Mouse (Mus musculus) MEL (cell line): ENCODE results near the gene Ppp2r5d. TPM values are rescaled to one million over a fixed set of nuclear protein-coding genes. Genes with fewer than 3 reads are reported as not detected.

Experiments
- DNase-seq: peaks from one replicate; pipeline ENCODE4 v3.0.0; 2011; ENCODE audit warnings: low read depth, low spot score
- H3K27ac ChIP-seq: 2 replicates; pipeline ENCODE4 v1.5.1; 2012; ENCODE audit warnings: low read depth, mild to moderate bottlenecking, control low read depth, low read length, moderate library complexity; ENCODE audit not compliant: control insufficient read depth
- H3K27me3 ChIP-seq, 2 experiments: fragments of 150-350 bp in 1 of 2; sonication (generic) in 1 of 2; 2 replicates each; pipeline ENCODE4 v1.6.1; 2012; ENCODE audit warnings: low read length in 2 of 2, mild to moderate bottlenecking in 2 of 2, improper control_type of control experiment in 1 of 2, moderate library complexity in 1 of 2; ENCODE audit not compliant: insufficient read depth in 2 of 2, control insufficient read depth in 1 of 2
- H3K36me3 ChIP-seq, 2 experiments: 2 replicates each; pipeline ENCODE4 v1.6.1; 2012 to 2014; ENCODE audit warnings: low read length in 2 of 2, improper control_type of control experiment in 1 of 2, inconsistent platforms in 1 of 2, mild to moderate bottlenecking in 1 of 2; ENCODE audit not compliant: insufficient read depth in 2 of 2, control insufficient read depth in 1 of 2
- H3K4me1 ChIP-seq, 2 experiments: fragments of 150-350 bp in 1 of 2; sonication (generic) in 1 of 2; 2 replicates each; pipeline ENCODE4 v1.6.1; 2012; ENCODE audit warnings: low read length in 2 of 2, improper control_type of control experiment in 1 of 2, mild to moderate bottlenecking in 1 of 2; ENCODE audit not compliant: insufficient read depth in 2 of 2, control insufficient read depth in 1 of 2
- H3K4me3 ChIP-seq, 2 experiments: fragments of 150-350 bp in 1 of 2; sonication (generic) in 1 of 2; 2 replicates each; pipeline ENCODE4 v1.5.1; 2012; ENCODE audit warnings: low read depth in 2 of 2, low read length in 2 of 2, mild to moderate bottlenecking in 2 of 2, moderate library complexity in 2 of 2, control low read depth in 1 of 2, improper control_type of control experiment in 1 of 2; ENCODE audit not compliant: control insufficient read depth in 1 of 2, insufficient read depth in 1 of 2
- H3K79me2 ChIP-seq: 2 replicates; pipeline ENCODE4 v1.6.1; 2012; ENCODE audit warnings: mild to moderate bottlenecking, low read length, moderate library complexity; ENCODE audit not compliant: control insufficient read depth, poor library complexity, insufficient read depth
- H3K9ac ChIP-seq: 2 replicates; pipeline ENCODE4 v1.6.1; 2012; ENCODE audit warnings: low read depth, mild to moderate bottlenecking, control low read depth, low read length, moderate library complexity; ENCODE audit not compliant: control insufficient read depth, poor library complexity, severe bottlenecking
- H3K9me3 ChIP-seq: fragments of 150-350 bp; sonication (generic); replicated peaks from 2 replicates; pipeline ENCODE4 v1.6.1; 2012; ENCODE audit warnings: mild to moderate bottlenecking, low read length, improper control_type of control experiment, moderate library complexity; ENCODE audit not compliant: insufficient read depth
- BHLHE40 ChIP-seq: IDR thresholded peaks from 2 replicates; pipeline ENCODE4 v1.6.1; 2012; ENCODE audit warnings: low read depth, mild to moderate bottlenecking, inconsistent platforms, low read length, improper control_type of control experiment, borderline replicate concordance
- CHD1 ChIP-seq: IDR thresholded peaks from 2 replicates; pipeline ENCODE4 v1.6.1; 2012; ENCODE audit warnings: low read depth, mild to moderate bottlenecking, inconsistent platforms, low read length, improper control_type of control experiment
- CHD2 ChIP-seq: IDR thresholded peaks from 2 replicates; pipeline ENCODE4 v1.6.1; 2011; ENCODE audit warnings: low read length, improper control_type of control experiment
- CTCF ChIP-seq, 3 experiments: IDR thresholded peaks in 2 of 3; conservative IDR thresholded peaks in 1 of 3; 2 replicates each; pipeline ENCODE4 v1.5.1; 2011 to 2012; ENCODE audit warnings: low read length in 3 of 3, low read depth in 2 of 3, mild to moderate bottlenecking in 2 of 3, improper control_type of control experiment in 1 of 3, inconsistent platforms in 1 of 3, mixed read lengths in 1 of 3, moderate library complexity in 1 of 3; ENCODE audit not compliant: control insufficient read depth in 1 of 3, insufficient read depth in 1 of 3, poor library complexity in 1 of 3, severe bottlenecking in 1 of 3
- E2F4 ChIP-seq: IDR thresholded peaks from 2 replicates; pipeline ENCODE4 v1.6.1; 2011; ENCODE audit warnings: low read depth, low read length, improper control_type of control experiment, borderline replicate concordance
- ELF1 ChIP-seq: IDR thresholded peaks from 2 replicates; pipeline ENCODE4 v1.6.1; 2014; ENCODE audit warnings: low read depth, mild to moderate bottlenecking, inconsistent platforms, low read length, improper control_type of control experiment, moderate library complexity
- ETS1 ChIP-seq: IDR thresholded peaks from 2 replicates; pipeline ENCODE4 v1.6.1; 2012; ENCODE audit warnings: low read depth, mild to moderate bottlenecking, inconsistent platforms, low read length, improper control_type of control experiment, moderate library complexity
- GABPA ChIP-seq: IDR thresholded peaks from 2 replicates; pipeline ENCODE4 v1.6.1; 2012; ENCODE audit warnings: low read depth, mild to moderate bottlenecking, inconsistent platforms, low read length, improper control_type of control experiment, moderate library complexity
- GATA1 ChIP-seq: IDR thresholded peaks from 2 replicates; pipeline ENCODE4 v1.6.1; 2011; ENCODE audit warnings: low read depth, low read length, improper control_type of control experiment
- HCFC1 ChIP-seq: IDR thresholded peaks from 2 replicates; pipeline ENCODE4 v1.6.1; 2012; ENCODE audit warnings: low read depth, mild to moderate bottlenecking, inconsistent platforms, low read length, improper control_type of control experiment, moderate library complexity
- JUND ChIP-seq: IDR thresholded peaks from 2 replicates; pipeline ENCODE4 v1.6.1; 2011; ENCODE audit warnings: low read depth, mild to moderate bottlenecking, improper control_type of control experiment, low read length
- KAT2A ChIP-seq: conservative IDR thresholded peaks from 2 replicates; pipeline ENCODE4 v1.6.1; 2012; ENCODE audit warnings: low read depth, low read length, improper control_type of control experiment, inconsistent platforms
- MAFK ChIP-seq: IDR thresholded peaks from 2 replicates; pipeline ENCODE4 v1.6.1; 2011; ENCODE audit warnings: low read depth, mild to moderate bottlenecking, low read length, improper control_type of control experiment, borderline replicate concordance
- MAX ChIP-seq: IDR thresholded peaks from 2 replicates; pipeline ENCODE4 v1.6.1; 2011; ENCODE audit warnings: low read length, improper control_type of control experiment
- MAZ ChIP-seq: IDR thresholded peaks from 2 replicates; pipeline ENCODE4 v1.6.1; 2012; ENCODE audit warnings: low read depth, mild to moderate bottlenecking, inconsistent platforms, low read length, improper control_type of control experiment
- MEF2A ChIP-seq: IDR thresholded peaks from 2 replicates; pipeline ENCODE4 v1.6.1; 2014; ENCODE audit warnings: low read depth, mild to moderate bottlenecking, inconsistent platforms, low read length, improper control_type of control experiment; ENCODE audit not compliant: poor library complexity, insufficient replicate concordance, severe bottlenecking; ENCODE audit errors: extremely low read depth
- MXI1 ChIP-seq: IDR thresholded peaks from 2 replicates; pipeline ENCODE4 v1.6.1; 2011; ENCODE audit warnings: mild to moderate bottlenecking, low read depth, low read length, improper control_type of control experiment
- MYB ChIP-seq: IDR thresholded peaks from 2 replicates; pipeline ENCODE4 v1.6.1; 2011; ENCODE audit warnings: mild to moderate bottlenecking, low read depth, low read length, improper control_type of control experiment
- MYC ChIP-seq: IDR thresholded peaks from 2 replicates; pipeline ENCODE4 v1.6.1; 2011; ENCODE audit warnings: low read depth, mild to moderate bottlenecking, low read length, improper control_type of control experiment, moderate library complexity
- POLR2A ChIP-seq, 2 experiments: IDR thresholded peaks; 2 replicates each; pipeline ENCODE4 v1.6.1; 2011 to 2012; ENCODE audit warnings: low read length in 2 of 2, mild to moderate bottlenecking in 2 of 2, control low read depth in 1 of 2, improper control_type of control experiment in 1 of 2, low read depth in 1 of 2, moderate library complexity in 1 of 2; ENCODE audit not compliant: control insufficient read depth in 1 of 2, insufficient read depth in 1 of 2, poor library complexity in 1 of 2
- POLR2AphosphoS2 ChIP-seq: IDR thresholded peaks from 2 replicates; pipeline ENCODE4 v1.6.1; 2011; ENCODE audit warnings: low read length, improper control_type of control experiment
- POLR2AphosphoS5 ChIP-seq: IDR thresholded peaks from 2 replicates; pipeline ENCODE4 v1.6.1; 2012; ENCODE audit warnings: low read depth, borderline replicate concordance, mild to moderate bottlenecking, inconsistent platforms, low read length, moderate library complexity, mixed read lengths
- RAD21 ChIP-seq: IDR thresholded peaks from 2 replicates; pipeline ENCODE4 v1.6.1; 2011; ENCODE audit warnings: mild to moderate bottlenecking, low read depth, low read length, improper control_type of control experiment
- RCOR1 ChIP-seq: IDR thresholded peaks from 2 replicates; pipeline ENCODE4 v1.6.1; 2012; ENCODE audit warnings: low read depth, mild to moderate bottlenecking, inconsistent platforms, low read length, improper control_type of control experiment
- SIN3A ChIP-seq: IDR thresholded peaks from 2 replicates; pipeline ENCODE4 v1.6.1; 2012; ENCODE audit warnings: low read length, improper control_type of control experiment, inconsistent platforms
- UBTF ChIP-seq: IDR thresholded peaks from 2 replicates; pipeline ENCODE4 v1.6.1; 2012; ENCODE audit warnings: low read depth, mild to moderate bottlenecking, inconsistent platforms, low read length, improper control_type of control experiment, moderate library complexity, borderline replicate concordance; ENCODE audit not compliant: insufficient read depth
- USF1 ChIP-seq: IDR thresholded peaks from 2 replicates; pipeline ENCODE4 v1.6.1; 2014; ENCODE audit warnings: low read depth, mild to moderate bottlenecking, inconsistent platforms, low read length, improper control_type of control experiment, moderate library complexity
- ZC3H11A ChIP-seq: IDR thresholded peaks from 2 replicates; pipeline ENCODE4 v1.6.1; 2012; ENCODE audit warnings: low read depth, mild to moderate bottlenecking, inconsistent platforms, low read length, improper control_type of control experiment
- ZMIZ1 ChIP-seq: IDR thresholded peaks from 2 replicates; pipeline ENCODE4 v1.6.1; 2012; ENCODE audit warnings: low read depth, mild to moderate bottlenecking, inconsistent platforms, low read length, improper control_type of control experiment, moderate library complexity
- ZNF384 ChIP-seq: IDR thresholded peaks from 2 replicates; pipeline ENCODE4 v1.6.1; 2012; ENCODE audit warnings: low read depth, mild to moderate bottlenecking, inconsistent platforms, low read length, improper control_type of control experiment
- polyA plus RNA-seq, 2 experiments: library from polyadenylated mRNA; stranded (reverse) in 1 of 2; unstranded in 1 of 2; fragments of >175 nt in 1 of 2; fragments of >200 nt in 1 of 2; gene quantifications; 2 replicates each; pipeline versions ENCODE4 v1.2.1 to v1.2.4; 2012; ENCODE audit warnings: low replicate concordance in 2 of 2, low read depth in 1 of 2; ENCODE audit not compliant: insufficient read length in 2 of 2, insufficient read depth in 1 of 2, missing spikeins in 1 of 2
- total RNA-seq: library from RNA; depleted of rRNA; stranded (reverse); fragments of 300-350 nt; gene quantifications from 2 replicates; pipeline ENCODE4 v1.2.3, GENCODE M21; 2012

Gene Ppp2r5d
- total and polyA plus RNA-seq, 3 experiments = 47.6 to 82.9 (median 80.4) TPM

DNA sequence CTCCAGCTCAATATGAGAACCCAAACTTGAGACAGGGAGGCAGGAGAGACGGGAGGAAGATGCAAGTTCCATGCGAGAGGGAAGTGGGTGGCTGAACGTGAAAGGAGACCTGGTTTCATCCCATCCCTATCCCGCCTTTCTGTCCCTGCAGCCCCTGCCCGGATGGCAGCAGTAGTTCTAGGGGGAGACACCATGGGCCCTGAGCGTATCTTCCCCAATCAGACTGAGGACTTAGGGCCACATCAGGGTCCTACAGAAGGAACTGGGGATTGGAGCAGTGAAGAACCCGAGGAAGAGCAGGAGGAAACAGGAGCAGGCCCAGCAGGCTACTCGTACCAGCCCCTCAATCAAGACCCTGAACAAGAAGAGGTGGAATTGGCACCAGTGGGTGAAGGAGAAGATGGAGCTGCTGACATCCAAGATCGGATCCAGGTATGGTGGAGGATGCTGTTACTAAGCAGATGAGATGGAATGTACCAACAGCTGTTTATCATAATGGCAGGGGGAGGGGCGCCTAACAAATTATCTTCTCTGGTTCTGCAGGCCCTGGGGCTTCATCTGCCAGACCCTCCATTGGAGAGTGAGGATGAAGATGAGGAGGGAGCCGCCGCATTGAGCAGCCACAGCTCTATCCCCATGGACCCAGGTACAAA, 23.3 kb downstream of the Ppp2r5d start:
- Histone ChIP-seq H3K36me3 (peaks cover 0 to 13% of the 10 kb centered on the region in 2 experiments; a peak in 2 of 4 replicates), H3K27ac (peak overlapping the region; percentile 26; the same call in 1 of the 2 replicates), H3K9me3 (no peaks in the 10 kb centered on the region), H3K27me3 (no peaks in the 10 kb centered on the region), H3K79me2 (peaks cover 35% of the 10 kb centered on the region), H3K9ac (peak overlapping the region; percentile 78), H3K4me3 (peak overlapping the region; percentile 73 to 76), H3K4me1 (peaks cover 2 to 9% of the 10 kb centered on the region in 2 experiments; a peak in 3 of 4 replicates)
- DNase-seq = no peak
- TF ChIP-seq CHD1 (no peak), ELF1 (no peak), ZMIZ1 (no peak)

DNA sequence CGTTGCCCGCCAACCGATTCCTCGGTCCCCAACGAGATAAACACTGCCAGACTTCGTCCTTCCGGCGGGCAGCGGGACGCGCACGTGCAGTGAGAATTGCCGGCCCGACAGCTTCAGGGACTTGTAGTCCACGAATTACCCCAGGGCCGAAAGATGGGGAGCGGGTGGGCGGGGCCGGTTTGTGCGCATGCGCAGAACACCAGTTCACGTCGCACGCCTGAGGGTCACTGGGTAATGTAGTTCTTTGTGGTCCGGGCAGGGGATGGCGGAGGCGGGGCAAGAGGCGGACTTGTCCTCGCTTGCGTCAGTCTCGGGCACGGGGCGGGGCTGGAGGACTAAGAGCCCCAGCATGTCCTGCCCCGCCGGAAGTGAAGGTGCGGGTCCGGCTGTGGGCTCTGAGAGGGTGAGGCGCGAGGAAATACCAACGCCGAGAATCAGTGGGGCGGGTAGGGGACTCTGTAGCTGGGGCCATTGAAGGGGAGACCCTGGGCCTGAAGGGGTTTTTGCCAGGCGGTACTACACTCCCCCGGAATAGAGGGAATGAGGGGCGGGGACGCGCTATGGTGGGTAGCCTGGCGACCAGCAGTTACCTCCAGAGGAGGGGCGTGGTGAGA, 24.0 kb downstream of the Ppp2r5d start, which contains the start of gene Klhdc3:
Gene Klhdc3, minus strand, starts transcription at position 155 of the 614 bp plus-strand sequence.
- H3K79me2 ChIP-seq = peaks cover 35% of the 10 kb centered on the region
- H3K36me3 ChIP-seq = peaks cover 0 to 13% of the 10 kb centered on the region in 2 experiments; a peak in 2 of 4 replicates
- no peaks in the 10 kb centered on the region for H3K27me3 ChIP-seq
- H3K4me3 ChIP-seq = peak within 1 kb of the TSS; percentile 80 to 93
- peak; percentile 100 for DNase-seq
- H3K9ac ChIP-seq = peak within 1 kb of the TSS; percentile 95
- peak within 1 kb of the TSS; percentile 86 for H3K27ac ChIP-seq
- no peaks in the 10 kb centered on the region for H3K9me3 ChIP-seq
- peaks cover 2 to 9% of the 10 kb centered on the region in 2 experiments; a peak in 3 of 4 replicates for H3K4me1 ChIP-seq
- TF ChIP-seq UBTF = no peak
- TF ChIP-seq RCOR1 = no peak
- TF ChIP-seq GABPA = no peak
- 0 out of 2 replicates have a peak, but pooled peaks have one; percentile 17 for TF ChIP-seq MAZ
- peak; percentile 72; the same call in 1 of the 2 replicates for TF ChIP-seq MAX
- peak; percentile 57 for TF ChIP-seq ZMIZ1
- no peak for TF ChIP-seq CHD2
- peak; percentile 98 for TF ChIP-seq HCFC1
- peak; percentile 70; the same call in 1 of the 2 replicates for TF ChIP-seq POLR2AphosphoS2
- peak; percentile 55 for TF ChIP-seq USF1
- TF ChIP-seq MEF2A = no peak
- no peak for TF ChIP-seq MAFK
- no peak for TF ChIP-seq RAD21
- peak; percentile 89 for TF ChIP-seq SIN3A
- no peak for TF ChIP-seq CTCF (IDR thresholded peaks at IDR 0.05 in 2 of 3, conservative IDR thresholded peaks at IDR 0.05 in 1 of 3; ENCODE audit: control insufficient read depth in 1 of 3, insufficient read depth in 1 of 3, low read depth in 2 of 3, low read length in 3 of 3, poor library complexity in 1 of 3, severe bottlenecking in 1 of 3)
- peak; percentile 34 to 68; a peak in 3 of 4 replicates for TF ChIP-seq POLR2A (IDR thresholded peaks at IDR 0.05; ENCODE audit: control insufficient read depth in 1 of 2, insufficient read depth in 1 of 2, low read depth in 1 of 2, low read length in 2 of 2, poor library complexity in 1 of 2)
- TF ChIP-seq ZC3H11A = no peak
- TF ChIP-seq ZNF384 = no peak
- TF ChIP-seq E2F4 = no peak
- TF ChIP-seq MYB = no peak
- 0 out of 2 replicates have a peak, but pooled peaks have one; percentile 9 for TF ChIP-seq MYC
- TF ChIP-seq GATA1 = no peak
- TF ChIP-seq POLR2AphosphoS5 = no peak
- no peak for TF ChIP-seq JUND
- TF ChIP-seq KAT2A = peak; percentile 79; the same call in 1 of the 2 replicates
- peak; percentile 90 for TF ChIP-seq BHLHE40
- TF ChIP-seq MXI1 = peak; percentile 90
- no peak for TF ChIP-seq ETS1
